Mouse (Mus musculus) C2C12 (cell line): ENCODE data around the gene 4933424G06Rik. TPM values are rescaled to one million over a fixed set of nuclear protein-coding genes. Genes with fewer than 3 reads are reported as not detected.

ENCODE experiments used
- H3K27me3 ChIP-seq: one replicate; pipeline ENCODE4 v1.6.1; 2011; ENCODE audit not compliant: control insufficient read depth, insufficient read depth, insufficient read length
- H3K36me3 ChIP-seq: one replicate; pipeline ENCODE4 v1.6.1; 2011; ENCODE audit not compliant: control insufficient read depth, insufficient read depth
- H3K4me3 ChIP-seq: one replicate; pipeline ENCODE4 v1.5.1; 2011; ENCODE audit warnings: mild to moderate bottlenecking, control low read depth; ENCODE audit not compliant: poor library complexity, insufficient read depth, severe bottlenecking
- H3K79me2 ChIP-seq: one replicate; pipeline ENCODE4 v1.6.1; 2011; ENCODE audit not compliant: control insufficient read depth, insufficient read depth
- H3K79me3 ChIP-seq: one replicate; pipeline ENCODE4 v1.6.1; 2011; ENCODE audit warnings: low read depth, control low read depth
- H3ac ChIP-seq: one replicate; pipeline ENCODE3; 2011; ENCODE audit warnings: low read depth; ENCODE audit not compliant: control insufficient read depth, insufficient read length
- CEBPB ChIP-seq: IDR thresholded peaks from one replicate; pipeline ENCODE4 v1.6.1; 2011; ENCODE audit warnings: low read depth, mild to moderate bottlenecking, control low read depth, moderate library complexity
- CTCF ChIP-seq: IDR thresholded peaks from one replicate; pipeline ENCODE4 v1.5.1; 2011; ENCODE audit not compliant: control insufficient read depth, insufficient read depth, insufficient read length
- FOSL1 ChIP-seq: IDR thresholded peaks from one replicate; pipeline ENCODE4 v1.8.0; 2011; ENCODE audit warnings: mild to moderate bottlenecking, low read length; ENCODE audit not compliant: poor library complexity, insufficient read depth, severe bottlenecking
- MAX ChIP-seq: IDR thresholded peaks from one replicate; pipeline ENCODE4 v1.6.1; 2011; ENCODE audit warnings: mild to moderate bottlenecking, control low read depth
- MYOD1 ChIP-seq: IDR thresholded peaks from one replicate; pipeline ENCODE4 v1.6.1; 2011; ENCODE audit warnings: low read depth; ENCODE audit not compliant: control insufficient read depth, insufficient read length
- MYOG ChIP-seq: IDR thresholded peaks from one replicate; pipeline ENCODE4 v1.6.1; 2011; ENCODE audit not compliant: control insufficient read depth, insufficient read length; ENCODE audit errors: extremely low read depth
- USF1 ChIP-seq: IDR thresholded peaks from one replicate; pipeline ENCODE4 v1.6.1; 2011; ENCODE audit warnings: low read depth, mild to moderate bottlenecking, control low read depth, moderate library complexity
- polyA plus RNA-seq: library from polyadenylated mRNA; unstranded; fragments of >200 nt; fragmentation: generic; extraction: Trizol; gene quantifications from one replicate; pipeline ENCODE4 v1.2.1, GENCODE M21; 2012; ENCODE audit warnings: missing spikeins

4933424G06Rik gene
- polyA plus RNA-seq, 1 experiment: 0.02 TPM

DNA sequence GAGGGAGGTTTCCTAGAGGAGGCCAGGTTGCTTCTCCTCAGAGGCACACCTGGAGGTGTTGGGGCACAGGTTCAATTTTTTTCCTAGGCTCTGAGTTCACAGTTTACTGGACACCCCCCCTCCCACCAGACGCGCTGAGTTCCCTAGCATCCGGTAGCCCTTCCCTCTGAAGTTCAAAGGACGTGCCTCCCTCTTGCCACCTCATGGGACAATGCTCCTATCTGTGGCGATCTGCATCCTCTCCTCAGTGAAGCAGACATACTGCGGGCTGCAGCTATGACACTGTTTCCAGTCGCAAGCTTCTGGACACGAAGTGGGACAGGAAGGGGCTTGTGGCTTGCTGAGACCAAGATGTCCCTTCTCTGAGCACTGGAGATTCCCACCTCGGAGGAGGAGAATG, 50.5 kb downstream of the 4933424G06Rik start:
- TF ChIP-seq MYOG: no peak
- no peak for TF ChIP-seq CEBPB
- no peak for TF ChIP-seq FOSL1
- TF ChIP-seq USF1: no peak
- no peak for TF ChIP-seq MYOD1
- TF ChIP-seq CTCF: no peak
- TF ChIP-seq MAX: no peak
- Histone ChIP-seq H3K79me2 (no peaks in the 10 kb centered on the region), H3ac (no peak overlapping the region), H3K4me3 (no peak overlapping the region), H3K27me3 (peaks cover 21% of the 10 kb centered on the region), H3K79me3 (no peaks in the 10 kb centered on the region), H3K36me3 (no peaks in the 10 kb centered on the region)

- no peak for TF ChIP-seq FOSL1
- no peak for TF ChIP-seq CEBPB
- TF ChIP-seq USF1: no peak
- TF ChIP-seq CTCF: no peak
- TF ChIP-seq MAX: no peak
- TF ChIP-seq MYOG: no peak
- no peak for TF ChIP-seq MYOD1
Observed at GRCm38 (mm10) chr1:36761061-36761460, 51.1 kb downstream of the 4933424G06Rik start.

DNA sequence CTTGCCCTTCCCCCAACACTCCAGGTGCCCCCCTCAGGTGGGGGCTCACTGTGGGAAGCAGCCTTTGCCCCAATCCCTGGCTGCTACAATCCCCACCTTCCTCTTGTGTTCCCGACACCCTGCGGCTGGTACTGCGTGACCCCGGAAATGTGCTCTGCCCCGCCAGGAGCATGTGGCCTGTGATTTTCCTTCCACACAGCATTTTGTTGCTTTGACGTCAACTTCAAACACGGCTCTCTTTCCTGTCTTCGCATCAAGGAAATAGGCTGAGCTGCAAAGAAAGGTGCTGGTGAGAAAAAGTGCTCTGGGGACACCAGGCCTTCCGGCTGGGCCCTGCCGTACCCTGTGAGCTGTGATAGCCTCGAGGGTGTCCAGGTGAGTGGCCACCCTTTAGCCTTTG, 51.6 kb downstream of the 4933424G06Rik start, which contains the start of gene Zap70:
TSS of gene Zap70 (plus strand) at position 231 of the 400 bp plus-strand sequence.
- H3K27me3 ChIP-seq: peaks cover 19% of the 10 kb centered on the region
- no peak within 1 kb of the TSS for H3ac ChIP-seq
- H3K4me3 ChIP-seq: no peak within 1 kb of the TSS
- H3K79me3 ChIP-seq: no peaks in the 10 kb centered on the region
- no peaks in the 10 kb centered on the region for H3K36me3 ChIP-seq
- TF ChIP-seq MYOD1: no peak
- TF ChIP-seq MYOG: no peak
- TF ChIP-seq MAX: no peak
- TF ChIP-seq USF1: no peak
- no peak for TF ChIP-seq CTCF
- TF ChIP-seq FOSL1: no peak
- TF ChIP-seq CEBPB: no peak
- H3K79me2 ChIP-seq: no peaks in the 10 kb centered on the region

More at GRCm38 (mm10) chr1:36761061-36761460, 51.1 kb downstream of the 4933424G06Rik start:
- H3K4me3 ChIP-seq: no peak overlapping the region
- no peaks in the 10 kb centered on the region for H3K79me2 ChIP-seq
- no peaks in the 10 kb centered on the region for H3K36me3 ChIP-seq
- no peaks in the 10 kb centered on the region for H3K79me3 ChIP-seq
- H3K27me3 ChIP-seq: peaks cover 22% of the 10 kb centered on the region
- no peak overlapping the region for H3ac ChIP-seq

GRCm38 (mm10) chr1:36766431-36767205, 56.7 kb downstream of the 4933424G06Rik start:
- Histone ChIP-seq H3K79me3 (no peaks in the 10 kb centered on the region), H3K4me3 (no peak overlapping the region), H3K36me3 (no peaks in the 10 kb centered on the region), H3ac (no peak overlapping the region), H3K79me2 (no peaks in the 10 kb centered on the region), H3K27me3 (peaks cover 14% of the 10 kb centered on the region)
- TF ChIP-seq MAX (no peak), MYOG (no peak), CTCF (no peak), CEBPB (no peak), MYOD1 (no peak), FOSL1 (no peak), USF1 (no peak)

GRCm38 (mm10) chr1:36767321-36767720, 57.4 kb downstream of the 4933424G06Rik start:
- TF ChIP-seq MYOD1 (no peak), MAX (no peak), CTCF (no peak), FOSL1 (no peak), CEBPB (no peak), USF1 (no peak), MYOG (no peak)
- Histone ChIP-seq H3K27me3 (peaks cover 10% of the 10 kb centered on the region), H3K4me3 (no peak overlapping the region), H3K79me2 (no peaks in the 10 kb centered on the region), H3K79me3 (no peaks in the 10 kb centered on the region), H3K36me3 (no peaks in the 10 kb centered on the region), H3ac (no peak overlapping the region)

GRCm38 (mm10) chr1:36768786-36769185, 58.8 kb downstream of the 4933424G06Rik start:
- no peak overlapping the region for H3K4me3 ChIP-seq
- H3K79me2 ChIP-seq: no peaks in the 10 kb centered on the region
- TF ChIP-seq MAX (no peak), CEBPB (no peak), FOSL1 (no peak), MYOG (no peak), CTCF (no peak), MYOD1 (no peak), USF1 (no peak)
- peaks cover 10% of the 10 kb centered on the region for H3K27me3 ChIP-seq
- H3ac ChIP-seq: no peak overlapping the region
- no peaks in the 10 kb centered on the region for H3K79me3 ChIP-seq
- no peaks in the 10 kb centered on the region for H3K36me3 ChIP-seq
